Mouse (Mus musculus) bone marrow, adult 2 months (tissue): ENCODE results near the gene Cdh23.

Experiments used
- CTCF ChIP-seq: fragments of 200-500 bp; IDR thresholded peaks from 2 replicates; pipeline ENCODE4 v1.5.1; 2011; ENCODE audit warnings: low read length, control low read depth; ENCODE audit not compliant: control insufficient read depth, insufficient read depth
- POLR2A ChIP-seq: fragments of 200-500 bp; IDR thresholded peaks from 2 replicates; pipeline ENCODE4 v1.6.1; 2011; ENCODE audit warnings: low read depth, mild to moderate bottlenecking, control low read depth, low read length, borderline replicate concordance; ENCODE audit not compliant: control insufficient read depth

GRCm38 (mm10) chr10:60733471-60733870 is 37.2 kb upstream of the Cdh23 start:
- TF ChIP-seq CTCF: no peak
- no peak for TF ChIP-seq POLR2A
